Mouse (Mus musculus) mesoderm, embryonic 11.5 days (tissue): ENCODE results near the gene Kcnn3.

Experiments used
- DNase-seq: peaks from one replicate; pipeline ENCODE4 v3.0.0-alpha.2; 2012; ENCODE audit warnings: low read depth, low spot score

The Kcnn3 gene

GRCm38 (mm10) chr3:89565371-89565770 lies 45.4 kb downstream of the Kcnn3 start:
- DNase-seq: no peak

DNA sequence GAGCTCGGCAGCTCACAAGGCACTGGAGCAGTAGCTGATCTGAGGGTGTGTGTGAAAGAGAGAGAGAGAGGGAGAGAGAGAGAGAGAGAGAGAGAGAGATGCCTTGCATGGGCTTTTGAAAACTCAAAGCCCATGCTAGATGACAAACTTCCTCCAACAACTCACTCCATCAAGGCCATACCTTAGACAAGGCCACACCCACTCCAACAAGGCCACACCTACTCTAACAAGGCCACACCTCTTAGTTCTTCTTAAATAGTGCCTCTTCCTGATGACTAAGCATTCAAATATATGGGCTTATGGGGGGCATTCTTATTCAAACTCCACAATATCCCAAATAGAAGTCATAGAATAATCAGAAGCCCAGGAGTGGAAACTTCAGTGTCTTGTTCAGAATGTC lies 49.1 kb downstream of the Kcnn3 start:
- no peak for DNase-seq

- no peak for DNase-seq
Observed at GRCm38 (mm10) chr3:89569707-89570324, 49.9 kb downstream of the Kcnn3 start.

- no peak for DNase-seq
Observed at GRCm38 (mm10) chr3:89570362-89570761, 50.4 kb downstream of the Kcnn3 start.

DNA sequence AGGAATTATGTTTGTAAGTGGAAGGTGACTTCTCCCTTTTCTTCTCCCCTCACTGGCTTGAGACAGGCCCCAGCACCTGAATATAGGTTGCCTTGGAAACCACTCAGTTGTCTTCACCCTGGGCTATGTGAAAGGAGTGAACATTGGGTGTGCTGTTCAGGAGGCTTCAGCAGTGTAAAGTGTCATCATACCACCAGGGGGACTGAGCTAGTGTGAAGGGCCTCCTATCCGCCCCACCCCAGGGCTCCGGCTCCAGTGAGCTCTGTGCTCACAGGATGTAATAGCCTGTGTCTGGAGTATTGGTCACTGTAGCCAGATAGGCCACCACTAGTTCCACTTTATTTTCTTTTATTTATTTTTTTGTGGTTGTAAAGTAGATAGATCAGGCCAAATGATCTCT lies 54.3 kb downstream of the Kcnn3 start:
- DNase-seq: no peak

DNA sequence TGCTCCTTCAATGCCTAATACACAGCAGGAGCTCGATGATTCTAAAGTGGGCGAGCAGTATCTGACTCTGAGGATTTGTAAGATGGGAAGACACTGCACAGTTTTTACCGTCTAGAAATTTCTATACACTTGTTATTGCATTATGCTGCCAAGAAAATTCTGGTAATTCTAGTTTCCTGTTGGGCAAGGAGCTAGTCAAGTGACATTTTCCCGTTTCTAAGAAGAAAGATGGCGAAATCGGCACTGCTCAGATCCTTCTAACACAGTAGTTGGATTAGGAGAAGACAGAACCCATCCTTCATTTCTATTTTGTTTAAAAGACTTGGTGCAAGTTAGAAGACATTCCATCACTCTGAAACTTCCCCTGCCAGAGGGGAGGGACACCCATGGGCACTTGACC lies 56.4 kb downstream of the Kcnn3 start:
- DNase-seq: no peak

DNA sequence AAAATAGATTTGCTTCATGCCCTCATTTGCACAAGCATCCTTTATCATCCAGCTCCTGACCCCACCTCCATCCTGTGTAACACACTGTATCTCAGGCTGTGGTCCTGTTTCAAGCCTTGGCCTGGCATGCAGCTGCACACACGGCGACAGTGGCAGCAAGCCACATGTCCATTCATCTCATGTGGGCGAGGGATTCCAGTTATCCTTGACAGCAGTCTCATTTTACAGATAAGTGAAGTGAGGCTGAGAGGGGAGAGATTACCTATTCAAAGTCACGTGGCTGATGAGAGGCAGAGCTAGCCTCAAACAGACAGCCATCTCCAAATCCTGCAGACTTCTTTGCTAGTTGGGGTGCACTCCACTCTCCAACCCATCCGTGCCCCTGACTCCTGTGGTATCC lies 57.2 kb downstream of the Kcnn3 start:
- no peak for DNase-seq

DNA sequence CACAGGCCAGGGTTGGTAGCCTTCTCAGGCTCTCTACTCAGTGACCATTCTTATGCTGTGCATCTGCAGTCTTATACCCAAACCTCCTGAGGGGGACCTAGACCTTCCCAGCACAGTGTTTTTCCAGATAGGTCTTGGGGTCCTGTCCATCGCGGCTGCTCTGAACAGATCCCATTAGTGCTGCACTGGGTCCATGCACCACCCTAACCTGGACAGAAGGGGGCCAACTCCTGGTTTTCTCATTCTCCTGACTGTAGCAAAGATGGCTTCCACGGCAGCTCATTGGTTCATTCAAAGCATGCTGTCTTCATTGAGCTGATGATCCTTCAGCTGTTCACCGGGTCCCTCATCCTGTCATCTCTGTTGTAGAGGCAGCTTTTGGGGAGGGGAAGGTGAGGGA lies 58.1 kb downstream of the Kcnn3 start:
- no peak for DNase-seq

- DNase-seq: peak; percentile 39
Observed at GRCm38 (mm10) chr3:89578803-89579202, 58.8 kb downstream of the Kcnn3 start.

DNA sequence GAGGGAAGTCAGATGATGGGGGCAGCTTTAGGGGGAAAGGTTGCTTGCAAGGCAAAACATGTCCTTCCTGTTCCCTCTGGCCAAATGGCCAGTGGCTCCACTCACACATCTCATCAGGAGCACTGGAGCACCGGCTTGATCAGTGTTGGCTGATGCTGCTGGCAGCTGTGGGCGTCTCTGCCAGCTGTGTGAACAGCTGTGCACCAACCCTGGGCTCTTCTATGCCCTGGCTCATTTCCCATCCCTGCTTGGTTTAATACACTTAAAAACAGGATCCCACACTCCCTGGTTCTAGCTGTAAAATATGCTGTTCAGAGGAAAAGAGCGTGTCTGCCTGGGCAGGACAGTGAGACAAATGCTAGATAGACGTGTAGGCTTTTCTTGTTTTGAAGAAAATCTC lies 64.3 kb downstream of the Kcnn3 start:
- DNase-seq: no peak

- no peak for DNase-seq
Observed at GRCm38 (mm10) chr3:89588436-89588835, 68.5 kb downstream of the Kcnn3 start.

GRCm38 (mm10) chr3:89589321-89589720 lies 69.4 kb downstream of the Kcnn3 start:
- DNase-seq: no peak

- DNase-seq: no peak
Observed at GRCm38 (mm10) chr3:89590386-89590785, 70.4 kb downstream of the Kcnn3 start.

DNA sequence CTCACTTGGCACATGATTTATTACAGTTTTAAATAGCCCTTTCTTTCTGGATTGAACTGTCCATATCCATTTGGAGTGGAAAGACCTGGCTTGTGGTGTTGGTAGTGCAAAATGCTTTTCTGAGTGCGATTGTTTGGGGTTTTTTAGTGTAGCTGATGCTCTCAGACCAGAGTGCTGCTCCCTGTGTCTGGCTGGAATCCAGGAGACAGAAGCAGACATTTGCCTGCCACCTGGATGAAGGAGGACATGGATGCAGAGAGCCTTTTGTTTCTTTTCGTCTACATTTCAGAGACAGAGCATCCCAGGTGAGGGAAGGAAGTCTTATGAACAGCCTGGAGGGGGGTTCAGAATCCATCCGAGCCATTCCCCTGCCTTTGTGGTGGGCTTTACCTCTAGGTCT lies 71.5 kb downstream of the Kcnn3 start:
- DNase-seq: no peak

- DNase-seq: no peak
Observed at GRCm38 (mm10) chr3:89592809-89593208, 72.8 kb downstream of the Kcnn3 start.

GRCm38 (mm10) chr3:89593524-89593923 lies 73.6 kb downstream of the Kcnn3 start:
- no peak for DNase-seq

- no peak for DNase-seq
Observed at GRCm38 (mm10) chr3:89598361-89598760, 78.4 kb downstream of the Kcnn3 start.

DNA sequence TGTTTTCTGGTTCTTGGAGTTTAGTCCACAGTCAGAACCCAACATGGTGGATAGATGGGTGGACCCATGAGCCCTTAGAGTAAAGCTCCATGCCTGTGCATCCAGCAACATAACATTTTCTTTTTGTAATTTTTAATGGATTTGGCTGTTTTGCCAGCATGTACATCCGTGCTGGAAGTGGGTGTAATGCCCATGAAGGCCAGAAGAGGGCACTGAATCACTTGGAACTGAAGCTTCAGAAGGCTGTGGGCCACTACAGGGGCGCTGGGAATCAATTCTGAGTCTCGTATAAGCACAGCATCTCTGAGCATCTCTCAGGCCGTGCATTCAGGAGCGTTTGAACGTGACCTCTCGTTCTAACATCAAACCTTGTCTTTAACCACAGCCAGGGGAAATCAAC lies 79.0 kb downstream of the Kcnn3 start:
- DNase-seq: no peak

DNA sequence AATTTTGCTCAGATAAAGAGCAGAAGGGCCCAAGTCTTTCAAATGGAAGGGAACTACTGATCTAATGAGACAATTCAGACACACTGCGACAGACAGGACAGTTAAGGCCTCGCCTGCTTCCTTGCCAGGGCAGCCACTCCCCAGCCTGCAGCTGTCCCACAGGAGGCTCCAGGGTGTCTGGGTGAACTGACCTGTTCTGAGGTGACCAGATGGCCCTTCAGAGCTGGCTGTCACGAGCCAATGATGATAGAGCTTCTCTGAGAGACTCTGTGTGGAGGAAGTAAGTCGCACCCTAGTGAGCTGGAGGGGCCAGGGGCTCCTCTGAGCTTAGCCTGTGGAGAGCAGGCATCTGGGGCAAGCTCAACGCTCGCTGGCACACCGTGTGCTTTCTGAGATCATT lies 81.1 kb downstream of the Kcnn3 start:
- DNase-seq: no peak

DNA sequence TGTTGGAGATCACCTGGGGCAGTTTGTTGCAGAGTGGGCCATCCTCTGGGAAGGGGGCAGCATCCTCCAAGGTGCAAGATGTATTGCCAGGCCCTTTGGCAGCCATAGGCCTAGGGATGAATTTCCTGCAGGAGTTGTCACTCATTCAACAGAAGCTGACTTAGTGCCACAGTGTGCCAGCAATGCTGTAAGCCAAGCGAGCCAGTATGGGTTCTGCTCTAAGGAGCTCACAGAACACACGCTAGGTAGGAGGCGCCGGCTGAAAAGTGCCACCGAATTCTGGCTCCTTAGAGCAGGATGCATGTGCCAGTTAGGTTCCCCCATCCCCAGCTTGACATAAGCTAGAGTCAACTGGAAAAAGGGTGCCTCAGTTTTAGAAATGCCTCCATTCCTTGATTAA lies 83.3 kb downstream of the Kcnn3 start:
- no peak for DNase-seq

GRCm38 (mm10) chr3:89605235-89605634 lies 85.3 kb downstream of the Kcnn3 start:
- no peak for DNase-seq

- DNase-seq: no peak
Observed at GRCm38 (mm10) chr3:89607327-89607726, 87.4 kb downstream of the Kcnn3 start.

- no peak for DNase-seq
Observed at GRCm38 (mm10) chr3:89612048-89612447, 92.1 kb downstream of the Kcnn3 start.
